Mouse (Mus musculus) stomach, embryonic 14.5 days (tissue): ENCODE data around the gene Fzd9. TPM values are rescaled to one million over a fixed set of nuclear protein-coding genes. Genes with fewer than 3 reads are reported as not detected.

Source experiments
- ATAC-seq: fragments of 200-750 bp; cut with Nextera tagmentation; 2 replicates; pipeline ENCODE4 v1.8.0; 2017; ENCODE audit warnings: low read depth, moderate TSS enrichment; ENCODE audit not compliant: insufficient number of reproducible peaks, insufficient read depth, low FRiP score
- H3K27ac ChIP-seq: fragments of 300-500 bp; sonication (generic); 2 replicates; pipeline ENCODE4 v1.5.1; 2014; ENCODE audit warnings: mild to moderate bottlenecking, low read length, moderate library complexity, mixed read lengths
- H3K27me3 ChIP-seq: fragments of 300-500 bp; sonication (generic); 2 replicates; pipeline ENCODE4 v1.6.1; 2014; ENCODE audit warnings: low read length, control low read depth, mixed read lengths; ENCODE audit not compliant: control insufficient read depth, insufficient read depth
- H3K36me3 ChIP-seq: fragments of 300-500 bp; sonication (generic); 2 replicates; pipeline ENCODE4 v1.6.1; 2014; ENCODE audit warnings: mild to moderate bottlenecking, control low read depth, low read length, moderate library complexity, mixed read lengths; ENCODE audit not compliant: control insufficient read depth, insufficient read depth
- H3K4me1 ChIP-seq: fragments of 300-500 bp; sonication (generic); 2 replicates; pipeline ENCODE4 v1.6.1; 2014; ENCODE audit warnings: low read length, control low read depth, mixed read lengths; ENCODE audit not compliant: control insufficient read depth, insufficient read depth
- H3K4me2 ChIP-seq: fragments of 300-500 bp; sonication (generic); replicated peaks from 2 replicates; pipeline ENCODE4 v1.6.1; 2014; ENCODE audit warnings: low read depth, low read length, control low read depth
- H3K4me3 ChIP-seq: fragments of 300-500 bp; sonication (generic); 2 replicates; pipeline ENCODE4 v1.5.1; 2014; ENCODE audit warnings: low read depth, low read length, control low read depth
- H3K9ac ChIP-seq: fragments of 300-500 bp; sonication (generic); replicated peaks from 2 replicates; pipeline ENCODE4 v1.6.1; 2014; ENCODE audit warnings: low read depth, mild to moderate bottlenecking, control low read depth, low read length, moderate library complexity, mixed read lengths
- H3K9me3 ChIP-seq: fragments of 300-500 bp; sonication (generic); 2 replicates; pipeline ENCODE4 v1.6.1; 2016; ENCODE audit warnings: low read depth, low read length, control low read depth; ENCODE audit not compliant: control insufficient read depth
- WGBS: fragments of 180-500 bp; shearing (Covaris S2); extraction: QIAGEN DNeasy Blood & Tissue Kit; methylation state at CpG from one replicate; pipeline ENCODE4 v1.1.7; 2014; 5-methylcytosine and 5-hydroxymethylcytosine counted together
- polyA plus RNA-seq: library from polyadenylated mRNA; unstranded; fragments of >200 nt; fragmentation: Nextera tagmentation; extraction: Ambion mirVana; gene quantifications from 2 replicates; pipeline ENCODE4 v1.2.1, GENCODE M21; 2014

Fzd9 gene
- polyA plus RNA-seq = 0.17 and 0.25 TPM in 2 replicates

DNA sequence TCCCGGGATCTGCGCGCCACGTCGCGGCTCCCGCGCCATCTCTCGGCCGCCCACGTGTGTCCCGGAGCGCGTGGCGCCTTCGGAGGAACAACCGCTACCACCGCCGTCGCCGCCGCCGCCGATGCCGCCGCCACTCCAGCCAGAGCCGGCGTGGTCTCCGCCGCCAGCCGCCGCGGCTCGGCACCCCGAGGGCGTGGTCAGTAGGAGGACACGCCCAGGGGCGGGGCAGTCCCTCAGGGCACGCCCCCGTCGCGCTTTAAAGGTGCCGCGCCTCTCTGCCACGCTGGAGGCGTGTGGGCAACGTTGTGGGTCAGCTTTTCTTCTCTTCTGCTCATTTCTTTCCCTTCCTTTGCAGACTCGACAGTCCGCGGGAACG is at the start of gene Fzd9:
Gene Fzd9 (minus strand): TSS at position 152 of the 376 bp plus-strand sequence.
- H3K9ac ChIP-seq = 0 out of 2 replicates have a peak within 1 kb of the TSS, but pooled peaks have one; percentile 2
- peak; percentile 88 for ATAC-seq
- peaks cover 12% of the 10 kb centered on the region; the same call in 1 of the 2 replicates for H3K4me1 ChIP-seq
- H3K36me3 ChIP-seq = peaks cover 5% of the 10 kb centered on the region; the same call in 1 of the 2 replicates
- under 1% methylated on average over 50 of the region's 51 CpGs for WGBS
- H3K4me3 ChIP-seq = peak within 1 kb of the TSS; percentile 55
- no peak within 1 kb of the TSS for H3K27ac ChIP-seq
- H3K9me3 ChIP-seq = no peaks in the 10 kb centered on the region
- H3K27me3 ChIP-seq = peaks cover 14% of the 10 kb centered on the region; the same call in 1 of the 2 replicates
- peak within 1 kb of the TSS; percentile 100 for H3K4me2 ChIP-seq

GRCm38 (mm10) chr5:135292001-135292400 is 41.0 kb upstream of the Fzd9 start:
- 82% methylated on average over 2 of the region's 2 CpGs for WGBS
- H3K27ac ChIP-seq = no peak overlapping the region

GRCm38 (mm10) chr5:135291193-135291592 is 40.2 kb upstream of the Fzd9 start:
- no peaks in the 10 kb centered on the region for H3K9me3 ChIP-seq
- H3K4me2 ChIP-seq = no peak overlapping the region
- no peaks in the 10 kb centered on the region for H3K36me3 ChIP-seq
- H3K9ac ChIP-seq = no peak overlapping the region
- H3K27ac ChIP-seq = no peak overlapping the region
- H3K4me1 ChIP-seq = no peaks in the 10 kb centered on the region
- ATAC-seq = peak; percentile 46; the same call in 1 of the 2 replicates
- H3K4me3 ChIP-seq = no peak overlapping the region
- 60% methylated on average over 4 of the region's 4 CpGs for WGBS
- H3K27me3 ChIP-seq = no peaks in the 10 kb centered on the region

More at GRCm38 (mm10) chr5:135292001-135292400, 41.0 kb upstream of the Fzd9 start:
- ATAC-seq = no peak
- Histone ChIP-seq H3K4me2 (no peak overlapping the region), H3K4me3 (no peak overlapping the region), H3K9ac (no peak overlapping the region), H3K4me1 (no peaks in the 10 kb centered on the region), H3K27me3 (no peaks in the 10 kb centered on the region), H3K36me3 (no peaks in the 10 kb centered on the region), H3K9me3 (no peaks in the 10 kb centered on the region)

GRCm38 (mm10) chr5:135290703-135291102 is 39.7 kb upstream of the Fzd9 start:
- H3K27me3 ChIP-seq = no peaks in the 10 kb centered on the region
- H3K27ac ChIP-seq = no peak overlapping the region
- H3K4me1 ChIP-seq = no peaks in the 10 kb centered on the region
- no peak overlapping the region for H3K4me2 ChIP-seq
- no peak for ATAC-seq
- no peak overlapping the region for H3K9ac ChIP-seq
- H3K9me3 ChIP-seq = no peaks in the 10 kb centered on the region
- no peaks in the 10 kb centered on the region for H3K36me3 ChIP-seq
- WGBS = 78% methylated on average over 6 of the region's 6 CpGs
- no peak overlapping the region for H3K4me3 ChIP-seq

DNA sequence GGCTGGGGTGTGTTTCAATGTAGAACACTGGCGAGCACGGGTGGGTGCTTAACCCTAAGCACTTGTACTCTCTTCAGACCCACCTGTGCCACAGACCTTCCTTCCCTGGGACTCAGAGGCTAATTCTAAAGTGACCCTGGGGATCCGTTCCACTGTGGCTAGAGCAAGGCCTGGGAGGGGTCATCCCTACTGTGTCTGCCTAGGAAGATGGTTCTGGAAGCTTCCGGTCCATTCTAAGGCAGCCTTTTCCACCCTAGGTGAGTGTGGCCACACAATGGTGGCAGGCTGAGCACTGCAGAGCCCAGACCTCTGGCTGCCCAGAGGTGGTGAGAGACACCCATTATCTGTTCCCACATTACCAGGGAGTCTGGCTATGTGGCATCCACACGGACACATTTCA is 35.9 kb upstream of the Fzd9 start:
- H3K4me2 ChIP-seq = no peak overlapping the region
- no peaks in the 10 kb centered on the region for H3K27me3 ChIP-seq
- 74% methylated on average over 5 of the region's 5 CpGs for whole genome bisulfite sequencing
- H3K27ac ChIP-seq = no peak overlapping the region
- H3K36me3 ChIP-seq = no peaks in the 10 kb centered on the region
- no peaks in the 10 kb centered on the region for H3K9me3 ChIP-seq
- no peak overlapping the region for H3K4me3 ChIP-seq
- H3K4me1 ChIP-seq = no peaks in the 10 kb centered on the region
- H3K9ac ChIP-seq = no peak overlapping the region
- ATAC-seq = no peak

DNA sequence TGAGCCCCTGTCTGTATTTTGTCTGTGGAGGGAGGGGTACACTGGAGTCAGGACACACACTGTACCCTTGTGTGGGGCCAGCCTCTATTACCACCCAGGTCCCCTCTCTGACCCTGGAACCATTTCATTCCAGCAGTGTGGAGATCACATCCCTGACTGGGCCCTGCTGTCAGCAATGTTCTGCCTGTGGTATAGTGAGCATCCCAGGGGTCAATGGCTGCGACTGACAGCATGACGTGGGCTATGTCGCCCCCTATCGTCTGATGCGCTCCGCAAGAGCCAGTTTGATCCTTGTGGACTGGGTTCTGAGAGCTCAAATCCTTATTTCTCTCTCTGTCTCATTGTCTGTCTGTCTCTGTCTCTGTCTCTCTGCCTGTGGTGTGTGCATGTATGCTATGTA is 35.2 kb upstream of the Fzd9 start:
- H3K9ac ChIP-seq = no peak overlapping the region
- H3K4me1 ChIP-seq = no peaks in the 10 kb centered on the region
- no peaks in the 10 kb centered on the region for H3K9me3 ChIP-seq
- H3K27me3 ChIP-seq = no peaks in the 10 kb centered on the region
- peak; percentile 46 for ATAC-seq
- H3K4me2 ChIP-seq = no peak overlapping the region
- no peak overlapping the region for H3K4me3 ChIP-seq
- H3K36me3 ChIP-seq = no peaks in the 10 kb centered on the region
- 0% methylated on average over 6 of the region's 6 CpGs for WGBS
- H3K27ac ChIP-seq = no peak overlapping the region

GRCm38 (mm10) chr5:135285211-135285610 is 34.2 kb upstream of the Fzd9 start:
- no peak overlapping the region for H3K4me2 ChIP-seq
- no peak overlapping the region for H3K4me3 ChIP-seq
- H3K9ac ChIP-seq = no peak overlapping the region
- WGBS = 79% methylated on average over 3 of the region's 3 CpGs
- ATAC-seq = no peak
- no peak overlapping the region for H3K27ac ChIP-seq
- H3K27me3 ChIP-seq = no peaks in the 10 kb centered on the region
- no peaks in the 10 kb centered on the region for H3K36me3 ChIP-seq
- H3K9me3 ChIP-seq = no peaks in the 10 kb centered on the region
- H3K4me1 ChIP-seq = no peaks in the 10 kb centered on the region

DNA sequence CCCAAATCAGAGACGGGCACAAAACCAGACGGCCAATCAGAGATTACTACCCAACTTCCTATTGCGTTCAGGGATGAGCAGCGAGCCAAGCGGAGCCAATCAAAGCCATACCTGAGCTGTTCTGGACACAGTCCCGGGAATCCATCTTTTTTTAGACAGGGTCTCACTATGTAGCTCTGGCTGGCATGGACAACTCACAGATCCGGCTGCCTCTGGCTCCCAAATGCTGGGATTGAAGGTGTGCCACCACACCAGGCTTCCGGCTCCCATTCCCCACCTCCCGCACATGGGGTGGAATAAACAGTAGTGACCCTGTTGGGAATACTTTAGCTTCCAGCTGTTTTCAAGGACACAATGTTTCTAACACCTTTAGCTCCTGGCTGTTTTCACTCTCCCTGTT is 29.2 kb upstream of the Fzd9 start:
- no peak overlapping the region for H3K4me3 ChIP-seq
- no peaks in the 10 kb centered on the region; the same call in 1 of the 2 replicates for H3K27me3 ChIP-seq
- no peak overlapping the region for H3K27ac ChIP-seq
- H3K36me3 ChIP-seq = no peaks in the 10 kb centered on the region
- H3K9ac ChIP-seq = no peak overlapping the region
- ATAC-seq = no peak
- WGBS = 63% methylated on average over 9 of the region's 9 CpGs
- no peak overlapping the region for H3K4me2 ChIP-seq
- H3K4me1 ChIP-seq = no peaks in the 10 kb centered on the region
- H3K9me3 ChIP-seq = no peaks in the 10 kb centered on the region

GRCm38 (mm10) chr5:135276597-135276996 is 25.6 kb upstream of the Fzd9 start:
- Histone ChIP-seq H3K27ac (no peak overlapping the region), H3K4me3 (peak overlapping the region; percentile 5), H3K4me1 (no peaks in the 10 kb centered on the region), H3K9ac (no peak overlapping the region), H3K9me3 (no peaks in the 10 kb centered on the region), H3K27me3 (no peaks in the 10 kb centered on the region; the same call in 1 of the 2 replicates), H3K4me2 (peak overlapping the region; percentile 28), H3K36me3 (no peaks in the 10 kb centered on the region)
- 5% methylated on average over 36 of the region's 36 CpGs for WGBS
- ATAC-seq = no peak
